Mouse (Mus musculus) hindbrain, postnatal 0 days (tissue): ENCODE data around the gene Mroh2a. TPM values are rescaled to one million over a fixed set of nuclear protein-coding genes. Genes with fewer than 3 reads are reported as not detected.
A peak's percentile ranks its signal among the peaks of the same experiment; 100 is the strongest.

Experiments
- ATAC-seq: fragments of 200-750 bp; cut with Nextera tagmentation; 2 replicates; pipeline ENCODE4 v1.8.0; 2017; ENCODE audit warnings: mild to moderate bottlenecking, moderate TSS enrichment, moderate library complexity
- DNase-seq: peaks from one replicate; pipeline ENCODE4 v3.0.0-alpha.2; 2015; ENCODE audit warnings: low spot score
- H3K27ac ChIP-seq: fragments of 300-500 bp; sonication (generic); 2 replicates; pipeline ENCODE4 v1.5.1; 2014; ENCODE audit warnings: mild to moderate bottlenecking
- H3K27me3 ChIP-seq: fragments of 300-500 bp; sonication (generic); 2 replicates; pipeline ENCODE4 v1.6.1; 2014; ENCODE audit warnings: low read length, mixed read lengths; ENCODE audit not compliant: insufficient read depth
- H3K36me3 ChIP-seq: fragments of 300-500 bp; sonication (generic); 2 replicates; pipeline ENCODE4 v1.6.1; 2014; ENCODE audit warnings: low read length, mixed read lengths; ENCODE audit not compliant: insufficient read depth
- H3K4me1 ChIP-seq: fragments of 300-500 bp; sonication (generic); 2 replicates; pipeline ENCODE4 v1.6.1; 2014; ENCODE audit warnings: antibody characterized with exemption, low read length, mixed read lengths; ENCODE audit not compliant: insufficient read depth
- H3K4me2 ChIP-seq: fragments of 300-500 bp; sonication (generic); 2 replicates; pipeline ENCODE4 v1.6.1; 2014; ENCODE audit warnings: low read depth, mild to moderate bottlenecking, low read length, moderate library complexity, mixed read lengths
- H3K4me3 ChIP-seq: fragments of 300-500 bp; sonication (generic); 2 replicates; pipeline ENCODE4 v1.5.1; 2014; ENCODE audit warnings: low read length
- H3K9ac ChIP-seq: fragments of 300-500 bp; sonication (generic); replicated peaks from 2 replicates; pipeline ENCODE4 v1.6.1; 2014; ENCODE audit warnings: mild to moderate bottlenecking, low read length, moderate library complexity, mixed read lengths
- H3K9me3 ChIP-seq: fragments of 300-500 bp; sonication (generic); 2 replicates; pipeline ENCODE4 v1.6.1; 2016; ENCODE audit warnings: low read length, mixed read lengths
- CTCF ChIP-seq: IDR thresholded peaks from 2 replicates; pipeline ENCODE4 v1.5.1; 2016; ENCODE audit warnings: antibody characterized with exemption, control low read depth, low read depth
- WGBS: fragments of 180-500 bp; shearing (Covaris S2); extraction: QIAGEN DNeasy Blood & Tissue Kit; methylation state at CpG from one replicate; pipeline ENCODE4 v1.1.7; 2014; 5-methylcytosine and 5-hydroxymethylcytosine counted together
- polyA plus RNA-seq: library from polyadenylated mRNA; unstranded; fragments of >200 nt; fragmentation: Nextera tagmentation; extraction: Ambion mirVana; gene quantifications from 2 replicates; pipeline ENCODE4 v1.2.1, GENCODE M21; 2015
- total RNA-seq: library from RNA; depleted of rRNA; stranded (reverse); fragments of >200 nt; gene quantifications from 2 replicates; pipeline ENCODE4 v1.2.3, GENCODE M21; 2014

The Mroh2a gene
- total and polyA plus RNA-seq, 2 experiments from 2014 or later: 0.16 to 0.23 TPM

DNA sequence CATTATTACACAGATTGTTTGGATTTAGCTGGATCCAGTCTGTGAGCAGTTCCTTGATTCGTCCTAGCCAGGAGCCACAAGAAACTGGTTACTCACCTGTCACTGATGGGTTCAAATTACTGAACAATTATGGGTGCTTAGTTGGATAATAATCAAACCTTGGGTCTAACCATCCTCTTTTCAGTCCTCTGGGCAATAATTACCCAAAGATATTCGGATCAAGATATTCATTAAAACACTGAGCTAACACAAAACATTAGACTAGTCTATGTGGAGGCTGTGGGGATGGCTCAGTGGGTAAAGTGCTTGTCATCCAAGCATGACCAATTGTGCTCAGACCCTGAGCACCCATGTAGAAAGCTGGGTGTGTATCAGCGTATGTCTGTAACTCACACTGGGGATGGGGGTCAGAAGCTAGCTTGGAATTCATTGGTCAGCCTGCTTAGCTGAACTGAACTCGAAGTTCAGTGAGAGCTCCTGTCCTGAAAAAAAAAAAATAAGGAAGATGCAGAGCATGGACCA lies 9.2 kb downstream of the Mroh2a start:
- no peak for DNase-seq
- H3K4me2 ChIP-seq: no peak overlapping the region

DNA sequence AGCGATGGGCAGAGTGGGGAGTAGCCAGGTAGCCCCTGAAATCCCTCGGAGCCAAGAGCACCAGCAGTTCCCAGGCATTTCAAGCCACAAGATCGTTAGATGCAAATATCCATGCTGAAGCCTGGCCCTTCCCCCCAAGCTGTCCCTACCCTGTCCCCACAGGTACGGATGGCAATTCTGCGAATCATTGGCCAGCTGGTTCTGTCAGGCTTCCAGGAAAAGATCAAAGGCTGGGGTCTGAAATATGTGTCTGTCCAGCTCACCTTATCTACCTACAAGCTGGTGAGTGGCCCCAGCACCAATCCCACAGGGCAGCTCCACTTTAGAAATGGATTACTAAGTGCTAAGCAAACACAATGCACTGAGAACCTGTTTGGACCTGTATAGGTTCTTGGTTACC lies 10.5 kb downstream of the Mroh2a start:
- Histone ChIP-seq H3K9ac (no peak overlapping the region), H3K4me2 (no peak overlapping the region), H3K27ac (no peak overlapping the region), H3K9me3 (peaks cover 97% of the 10 kb centered on the region), H3K4me1 (no peaks in the 10 kb centered on the region), H3K36me3 (no peaks in the 10 kb centered on the region), H3K4me3 (no peak overlapping the region), H3K27me3 (no peaks in the 10 kb centered on the region)
- ATAC-seq (no peak), DNase-seq (no peak)
- WGBS: 79% methylated on average over 5 of the region's 5 CpGs
- no peak for TF ChIP-seq CTCF

More for the DNA sequence above, 9.2 kb downstream of the Mroh2a start:
- Histone ChIP-seq H3K9me3 (peaks cover 97% of the 10 kb centered on the region), H3K27me3 (no peaks in the 10 kb centered on the region), H3K27ac (no peak overlapping the region), H3K9ac (no peak overlapping the region), H3K36me3 (no peaks in the 10 kb centered on the region), H3K4me3 (no peak overlapping the region), H3K4me1 (no peaks in the 10 kb centered on the region)
- no peak for ATAC-seq
- 62% methylated on average over 4 of the region's 4 CpGs for WGBS
- TF ChIP-seq CTCF: no peak

DNA sequence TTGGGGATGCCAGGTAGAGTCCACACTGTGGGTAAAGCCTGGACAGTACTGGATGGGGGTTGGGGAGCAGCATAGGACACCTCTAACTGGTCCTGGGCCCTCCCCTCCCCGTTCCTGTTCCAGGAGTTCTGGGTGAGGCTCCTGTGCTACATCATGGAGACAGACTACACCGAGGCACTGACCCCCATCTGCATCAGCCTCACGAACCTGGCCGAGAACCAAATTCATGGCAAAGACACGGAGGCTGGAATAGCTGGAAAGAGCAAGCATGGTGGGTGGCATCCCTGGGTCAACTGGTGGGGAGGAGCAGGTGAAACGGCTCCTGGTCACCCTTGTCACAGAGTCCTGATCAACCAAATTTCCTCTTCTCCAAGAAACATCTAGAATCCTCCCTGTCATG lies 12.0 kb downstream of the Mroh2a start:
- WGBS: 75% methylated on average over 6 of the region's 6 CpGs
- ATAC-seq: 0 out of 2 replicates have a peak, but pooled peaks have one; percentile 10

DNA sequence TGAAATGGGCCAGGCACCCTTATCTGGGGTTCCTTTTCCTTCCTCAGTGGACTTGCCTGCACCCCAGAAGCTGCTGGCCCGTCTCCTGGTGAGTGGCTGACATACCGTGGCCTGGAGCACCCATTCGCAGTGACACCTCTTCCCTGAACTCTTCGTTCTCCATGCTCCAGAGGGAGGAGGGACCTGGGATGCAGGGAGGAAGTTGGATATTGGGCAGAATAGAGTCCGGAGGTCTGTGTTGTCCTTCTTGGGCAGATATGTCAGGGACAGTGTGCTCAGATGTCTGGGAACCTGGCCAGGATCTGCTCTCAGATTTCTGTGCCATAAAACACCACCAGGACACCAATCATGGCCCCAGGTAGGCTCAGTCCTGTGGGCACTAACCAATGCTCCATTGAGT lies 13.3 kb downstream of the Mroh2a start:
- DNase-seq: no peak
- H3K27me3 ChIP-seq: no peaks in the 10 kb centered on the region
- ATAC-seq: no peak

More for the DNA sequence above, 12.0 kb downstream of the Mroh2a start:
- Histone ChIP-seq H3K4me1 (no peaks in the 10 kb centered on the region), H3K36me3 (no peaks in the 10 kb centered on the region), H3K27ac (no peak overlapping the region), H3K9me3 (peaks cover 97% of the 10 kb centered on the region), H3K4me2 (no peak overlapping the region), H3K27me3 (no peaks in the 10 kb centered on the region), H3K9ac (no peak overlapping the region), H3K4me3 (no peak overlapping the region)
- no peak for DNase-seq
- no peak for TF ChIP-seq CTCF

DNA sequence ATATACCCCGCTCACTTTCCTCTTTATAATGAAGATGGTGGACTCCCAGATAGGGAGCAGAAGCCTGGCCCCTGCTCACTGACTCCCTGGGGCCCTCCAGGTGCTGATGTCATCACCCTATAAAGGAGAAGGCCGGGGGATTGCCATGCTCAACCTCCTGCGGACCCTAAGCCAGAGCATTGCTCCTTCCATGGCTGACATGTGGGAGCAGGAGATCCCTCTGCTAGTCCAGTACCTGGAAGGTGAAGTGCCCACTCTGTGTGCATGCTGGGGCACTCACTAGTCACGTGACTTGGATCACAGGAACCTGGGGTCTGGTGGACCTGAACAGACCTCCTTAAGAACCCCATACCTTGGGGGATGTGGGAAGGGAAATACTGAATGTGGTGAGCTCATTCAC lies 13.8 kb downstream of the Mroh2a start:
- no peak for ATAC-seq
- no peak for TF ChIP-seq CTCF
- WGBS: 71% methylated on average over 4 of the region's 4 CpGs

More for the DNA sequence above, 13.3 kb downstream of the Mroh2a start:
- no peak overlapping the region for H3K27ac ChIP-seq
- 75% methylated on average over 5 of the region's 5 CpGs for WGBS
- no peak overlapping the region for H3K4me3 ChIP-seq
- TF ChIP-seq CTCF: no peak
- H3K36me3 ChIP-seq: no peaks in the 10 kb centered on the region
- no peak overlapping the region for H3K4me2 ChIP-seq
- H3K4me1 ChIP-seq: no peaks in the 10 kb centered on the region
- H3K9me3 ChIP-seq: peaks cover 97% of the 10 kb centered on the region
- no peak overlapping the region for H3K9ac ChIP-seq

DNA sequence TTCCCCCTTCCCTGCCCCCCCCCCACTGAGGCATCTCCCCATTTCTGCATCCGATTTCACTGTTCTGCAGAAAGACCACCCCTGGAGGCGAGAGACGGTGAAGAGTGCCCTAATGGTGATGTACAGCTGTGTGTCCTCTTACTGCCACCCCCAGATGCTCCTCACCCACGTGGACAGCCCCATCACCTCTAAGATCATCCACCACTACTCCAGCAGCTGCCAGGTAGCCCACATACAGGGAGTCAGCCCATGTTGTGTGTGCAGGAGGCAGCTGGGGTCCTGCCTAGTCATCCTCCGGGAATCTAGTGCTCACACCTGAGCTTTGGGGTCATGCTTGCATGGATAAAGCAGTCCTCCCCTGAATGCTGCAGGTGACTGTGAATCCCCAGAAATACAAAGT lies 17.1 kb downstream of the Mroh2a start:
- 63% methylated on average over 5 of the region's 5 CpGs for WGBS
- no peak for DNase-seq
- H3K4me2 ChIP-seq: no peak overlapping the region
- no peaks in the 10 kb centered on the region for H3K4me1 ChIP-seq
- no peaks in the 10 kb centered on the region for H3K27me3 ChIP-seq
- no peak overlapping the region for H3K4me3 ChIP-seq
- H3K9ac ChIP-seq: no peak overlapping the region
- ATAC-seq: no peak
- TF ChIP-seq CTCF: no peak
- no peaks in the 10 kb centered on the region for H3K36me3 ChIP-seq
- no peak overlapping the region for H3K27ac ChIP-seq
- H3K9me3 ChIP-seq: peaks cover 99% of the 10 kb centered on the region

More for the DNA sequence above, 13.8 kb downstream of the Mroh2a start:
- H3K4me1 ChIP-seq: no peaks in the 10 kb centered on the region
- no peak overlapping the region for H3K27ac ChIP-seq
- no peaks in the 10 kb centered on the region for H3K27me3 ChIP-seq
- no peak overlapping the region for H3K4me2 ChIP-seq
- H3K36me3 ChIP-seq: no peaks in the 10 kb centered on the region
- H3K9ac ChIP-seq: no peak overlapping the region
- peaks cover 97% of the 10 kb centered on the region for H3K9me3 ChIP-seq
- H3K4me3 ChIP-seq: no peak overlapping the region
- no peak for DNase-seq

DNA sequence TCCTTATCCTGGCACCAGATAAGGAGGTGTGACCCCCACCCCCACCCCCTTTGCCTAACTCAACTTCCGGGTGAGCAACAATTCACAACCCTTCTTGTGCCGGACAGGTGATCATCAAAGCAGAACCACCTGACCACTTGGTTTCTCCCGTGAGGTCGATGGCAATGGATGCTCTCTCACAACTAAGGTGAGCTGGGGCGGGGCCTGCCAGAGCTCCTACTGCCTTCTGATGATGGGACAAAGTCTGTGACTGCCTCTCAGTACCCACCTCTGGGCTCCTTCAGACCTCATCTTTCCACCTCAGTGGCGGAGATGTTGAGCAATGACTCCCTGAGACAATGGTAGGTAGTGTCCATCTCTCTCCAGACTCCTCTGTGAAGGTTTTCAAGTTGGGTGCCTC lies 19.1 kb downstream of the Mroh2a start:
- no peaks in the 10 kb centered on the region for H3K27me3 ChIP-seq
- no peak for ATAC-seq

More for the DNA sequence above, 19.1 kb downstream of the Mroh2a start:
- no peak overlapping the region for H3K27ac ChIP-seq
- H3K4me2 ChIP-seq: no peak overlapping the region
- H3K9ac ChIP-seq: no peak overlapping the region
- TF ChIP-seq CTCF: no peak
- WGBS: 78% methylated on average over 6 of the region's 6 CpGs
- peaks cover 99% of the 10 kb centered on the region for H3K9me3 ChIP-seq
- no peak overlapping the region for H3K4me3 ChIP-seq
- H3K4me1 ChIP-seq: no peaks in the 10 kb centered on the region
- no peak for DNase-seq
- no peaks in the 10 kb centered on the region for H3K36me3 ChIP-seq
